Mouse (Mus musculus) spleen, adult 2 months (tissue): ENCODE data around the gene Fgfr2. TPM values are rescaled to one million over a fixed set of nuclear protein-coding genes. Genes with fewer than 3 reads are reported as not detected.
A peak's percentile ranks its signal among the peaks of the same experiment; 100 is the strongest.

ENCODE experiments used
- DNase-seq, 2 experiments: peaks; one replicate each; pipeline versions ENCODE4 v3.0.0 to v3.0.0-alpha.2; 2012 to 2021; ENCODE audit warnings: low spot score in 2 of 2, low read depth in 1 of 2
- H3K27ac ChIP-seq: fragments of 200-500 bp; 2 replicates; pipeline ENCODE4 v1.5.1; 2012; ENCODE audit warnings: low read length, inconsistent platforms; ENCODE audit not compliant: insufficient read depth
- H3K27me3 ChIP-seq: fragments of 200-500 bp; 2 replicates; pipeline ENCODE4 v1.6.1; 2012; ENCODE audit warnings: mild to moderate bottlenecking, moderate library complexity, low read length, inconsistent platforms; ENCODE audit not compliant: control insufficient read depth, insufficient read depth
- H3K36me3 ChIP-seq: fragments of 200-500 bp; 2 replicates; pipeline ENCODE4 v1.6.1; 2012; ENCODE audit warnings: mild to moderate bottlenecking, low read length, inconsistent platforms; ENCODE audit not compliant: control insufficient read depth, insufficient read depth
- H3K4me1 ChIP-seq: fragments of 200-500 bp; 2 replicates; pipeline ENCODE4 v1.6.1; 2011; ENCODE audit warnings: inconsistent platforms; ENCODE audit not compliant: control insufficient read depth, insufficient read depth, insufficient read length
- H3K4me3 ChIP-seq: fragments of 200-500 bp; 2 replicates; pipeline ENCODE4 v1.5.1; 2011; ENCODE audit warnings: mild to moderate bottlenecking, inconsistent platforms; ENCODE audit not compliant: insufficient read depth, insufficient read length; ENCODE audit errors: extremely low read depth
- CTCF ChIP-seq: fragments of 200-500 bp; IDR thresholded peaks from 2 replicates; pipeline ENCODE4 v1.5.1; 2011; ENCODE audit warnings: mild to moderate bottlenecking, inconsistent platforms; ENCODE audit not compliant: insufficient read depth, insufficient read length, insufficient replicate concordance; ENCODE audit errors: extremely low read depth
- POLR2A ChIP-seq: fragments of 200-500 bp; IDR thresholded peaks from 2 replicates; pipeline ENCODE4 v1.6.1; 2011; ENCODE audit warnings: low read depth, low read length, inconsistent platforms
- WGBS: fragments of 180-500 bp; shearing (Covaris S2); methylation state at CpG from one replicate; pipeline ENCODE4 v1.1.7; 2018; 5-methylcytosine and 5-hydroxymethylcytosine counted together
- polyA plus RNA-seq: library from polyadenylated mRNA; depleted of rRNA; stranded (reverse); fragments of >200 nt; gene quantifications from 2 replicates; pipeline ENCODE4 v1.2.3, GENCODE M21; 2012

The Fgfr2 gene
- polyA plus RNA-seq, 1 experiment, result 1.6 TPM

GRCm38 (mm10) chr7:130654562-130654961, 2468.6 kb downstream of the Fgfr2 start:
- WGBS, result 81% methylated on average over 2 of the region's 2 CpGs
- Histone ChIP-seq H3K27ac (no peak overlapping the region), H3K4me1 (no peaks in the 10 kb centered on the region; the same call in 1 of the 2 replicates), H3K4me3 (no peak overlapping the region), H3K36me3 (no peaks in the 10 kb centered on the region), H3K27me3 (no peaks in the 10 kb centered on the region)
- TF ChIP-seq CTCF (no peak), POLR2A (no peak)
- DNase-seq, result no peak

GRCm38 (mm10) chr7:130653036-130653555, 2470.1 kb downstream of the Fgfr2 start:
- H3K4me3 ChIP-seq, result no peak overlapping the region
- 89% methylated on average over 6 of the region's 6 CpGs for WGBS
- H3K27ac ChIP-seq, result no peak overlapping the region
- no peak for TF ChIP-seq CTCF
- H3K4me1 ChIP-seq, result no peaks in the 10 kb centered on the region; the same call in 1 of the 2 replicates
- H3K36me3 ChIP-seq, result no peaks in the 10 kb centered on the region
- H3K27me3 ChIP-seq, result no peaks in the 10 kb centered on the region
- no peak for DNase-seq

GRCm38 (mm10) chr7:130650621-130651020, 2472.5 kb downstream of the Fgfr2 start:
- no peak for DNase-seq
- Histone ChIP-seq H3K27me3 (no peaks in the 10 kb centered on the region), H3K4me3 (no peak overlapping the region), H3K27ac (no peak overlapping the region), H3K4me1 (peaks cover 2% of the 10 kb centered on the region; the same call in 1 of the 2 replicates), H3K36me3 (no peaks in the 10 kb centered on the region)
- WGBS, result 96% methylated on average over 5 of the region's 5 CpGs
- no peak for TF ChIP-seq CTCF
- no peak for TF ChIP-seq POLR2A

- H3K4me3 ChIP-seq, result no peak overlapping the region
- H3K27me3 ChIP-seq, result no peaks in the 10 kb centered on the region
- TF ChIP-seq POLR2A (no peak), CTCF (no peak)
- no peak for DNase-seq
- no peak overlapping the region for H3K27ac ChIP-seq
- WGBS, result 78% methylated on average over 7 of the region's 7 CpGs
- H3K36me3 ChIP-seq, result no peaks in the 10 kb centered on the region
- H3K4me1 ChIP-seq, result peaks cover 2% of the 10 kb centered on the region; the same call in 1 of the 2 replicates
Measured at GRCm38 (mm10) chr7:130649257-130649656, 2473.9 kb downstream of the Fgfr2 start.

- Histone ChIP-seq H3K27me3 (no peaks in the 10 kb centered on the region), H3K36me3 (no peaks in the 10 kb centered on the region), H3K4me3 (no peak overlapping the region), H3K4me1 (peaks cover 2% of the 10 kb centered on the region; the same call in 1 of the 2 replicates), H3K27ac (no peak overlapping the region)
- 79% methylated on average over 4 of the region's 4 CpGs for WGBS
- TF ChIP-seq POLR2A (no peak), CTCF (no peak)
- DNase-seq, result no peak
Measured at GRCm38 (mm10) chr7:130648061-130648460, 2475.1 kb downstream of the Fgfr2 start.

GRCm38 (mm10) chr7:130646762-130647139, 2476.4 kb downstream of the Fgfr2 start:
- TF ChIP-seq CTCF (no peak), POLR2A (no peak)
- 1% methylated on average over 18 of the region's 18 CpGs for WGBS
- DNase-seq, result peak; percentile 33 to 56
- Histone ChIP-seq H3K27ac (no peak overlapping the region), H3K27me3 (no peaks in the 10 kb centered on the region), H3K4me1 (peaks cover 2% of the 10 kb centered on the region; the same call in 1 of the 2 replicates), H3K4me3 (peak overlapping the region; percentile 60), H3K36me3 (no peaks in the 10 kb centered on the region)

- DNase-seq, result peak in 1 of 2 experiments; percentile 27
- no peaks in the 10 kb centered on the region for H3K36me3 ChIP-seq
- no peak for TF ChIP-seq CTCF
- no peak for TF ChIP-seq POLR2A
- H3K4me3 ChIP-seq, result peak overlapping the region; percentile 60
- H3K27ac ChIP-seq, result peak overlapping the region; percentile 61
- H3K27me3 ChIP-seq, result no peaks in the 10 kb centered on the region
- under 1% methylated on average over 46 of the region's 55 CpGs for WGBS
- peaks cover 2% of the 10 kb centered on the region; the same call in 1 of the 2 replicates for H3K4me1 ChIP-seq
Measured at GRCm38 (mm10) chr7:130645994-130646761, 2477.0 kb downstream of the Fgfr2 start.
